Mouse (Mus musculus): Measurements from ENCODE around the gene Syvn1. TPM values are rescaled to one million over a fixed set of nuclear protein-coding genes. Genes with fewer than 3 reads are reported as not detected.

Syvn1 gene
- total and polyA plus RNA-seq, 2 experiments from 2014 or later = 23.7 to 27.7 TPM

GRCm38 (mm10) chr19:6088841-6089240 lies 42.5 kb downstream of the Syvn1 start:
- Histone ChIP-seq H3K4me3 (ENCODE audit: low read depth, low read length) (no peak overlapping the region), H3K4me1 (ENCODE audit: insufficient read depth) (peaks cover 5% of the 10 kb centered on the region; the same call in 1 of the 2 replicates), H3K27ac (ENCODE audit: low read depth, low read length) (no peak overlapping the region), H3K27me3 (ENCODE audit: insufficient read depth, low read length) (no peaks in the 10 kb centered on the region), H3K4me2 (ENCODE audit: low read depth) (no peak overlapping the region), H3K9ac (no peak overlapping the region), H3K36me3 (ENCODE audit: insufficient read depth) (no peaks in the 10 kb centered on the region; the same call in 1 of the 2 replicates), H3K9me3 (ENCODE audit: low read length) (no peaks in the 10 kb centered on the region)
- no peak for ATAC-seq
- no peak for DNase-seq
- TF ChIP-seq CTCF (IDR thresholded peaks at IDR 0.05; ENCODE audit: low read depth) = no peak
- 93% methylated on average over 13 of the region's 13 CpGs for WGBS

- H3K9ac ChIP-seq = no peak within 1 kb of the TSS
- 92% methylated on average over 7 of the region's 7 CpGs for WGBS
- H3K27ac ChIP-seq (ENCODE audit: low read depth, low read length) = no peak within 1 kb of the TSS
- no peaks in the 10 kb centered on the region for H3K9me3 ChIP-seq (ENCODE audit: low read length)
- H3K36me3 ChIP-seq (ENCODE audit: insufficient read depth) = no peaks in the 10 kb centered on the region; the same call in 1 of the 2 replicates
- H3K27me3 ChIP-seq (ENCODE audit: insufficient read depth, low read length) = no peaks in the 10 kb centered on the region
- no peak within 1 kb of the TSS for H3K4me2 ChIP-seq (ENCODE audit: low read depth)
- DNase-seq (no peak), ATAC-seq (no peak)
- TF ChIP-seq CTCF (IDR thresholded peaks at IDR 0.05; ENCODE audit: low read depth) = no peak
- no peaks in the 10 kb centered on the region for H3K4me1 ChIP-seq (ENCODE audit: insufficient read depth)
- no peak within 1 kb of the TSS for H3K4me3 ChIP-seq (ENCODE audit: low read depth, low read length)
Measured at GRCm38 (mm10) chr19:6094119-6094518, 47.7 kb downstream of the Syvn1 start, which contains the start of gene AC131692.1. AC131692.1 (plus strand) TSS chr19:6094419.

DNA sequence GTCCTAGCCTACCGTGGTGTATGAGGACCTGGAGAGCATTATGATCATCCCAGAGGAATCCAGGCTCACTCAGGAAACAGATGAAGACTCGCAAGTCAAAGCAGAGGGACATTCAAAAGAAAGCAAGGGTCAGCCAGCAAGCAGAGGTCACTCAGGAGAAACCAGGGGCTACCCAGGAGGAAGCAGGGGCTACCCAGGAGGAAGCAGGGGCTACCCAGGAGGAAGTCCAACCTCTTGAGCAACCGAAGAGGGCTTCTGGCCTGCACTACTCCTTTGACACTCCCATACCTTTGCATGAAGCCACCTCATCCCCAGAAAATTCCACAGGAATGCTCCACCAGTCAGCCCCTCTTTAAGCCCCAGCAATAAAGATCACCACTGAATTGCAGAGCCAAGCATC lies 51.5 kb downstream of the Syvn1 start:
- TF ChIP-seq CTCF (IDR thresholded peaks at IDR 0.05; ENCODE audit: low read depth) = no peak
- WGBS = 90% methylated on average over 3 of the region's 3 CpGs
- DNase-seq = no peak
- Histone ChIP-seq H3K4me1 (ENCODE audit: insufficient read depth) (no peaks in the 10 kb centered on the region), H3K27ac (ENCODE audit: low read depth, low read length) (no peak overlapping the region), H3K4me2 (ENCODE audit: low read depth) (no peak overlapping the region), H3K27me3 (ENCODE audit: insufficient read depth, low read length) (no peaks in the 10 kb centered on the region), H3K36me3 (ENCODE audit: insufficient read depth) (no peaks in the 10 kb centered on the region), H3K9ac (no peak overlapping the region), H3K9me3 (ENCODE audit: low read length) (no peaks in the 10 kb centered on the region), H3K4me3 (ENCODE audit: low read depth, low read length) (no peak overlapping the region)
- ATAC-seq = no peak

- H3K4me1 ChIP-seq (ENCODE audit: insufficient read depth) = no peaks in the 10 kb centered on the region
- H3K4me2 ChIP-seq (ENCODE audit: low read depth) = no peak overlapping the region
- no peak overlapping the region for H3K27ac ChIP-seq (ENCODE audit: low read depth, low read length)
- no peak for TF ChIP-seq CTCF (IDR thresholded peaks at IDR 0.05; ENCODE audit: low read depth)
- no peaks in the 10 kb centered on the region for H3K36me3 ChIP-seq (ENCODE audit: insufficient read depth)
- H3K4me3 ChIP-seq (ENCODE audit: low read depth, low read length) = no peak overlapping the region
- ATAC-seq (no peak), DNase-seq (no peak)
- no peaks in the 10 kb centered on the region for H3K27me3 ChIP-seq (ENCODE audit: insufficient read depth, low read length)
- H3K9me3 ChIP-seq (ENCODE audit: low read length) = no peaks in the 10 kb centered on the region
- 71% methylated on average over 6 of the region's 6 CpGs for WGBS
- no peak overlapping the region for H3K9ac ChIP-seq
Measured at GRCm38 (mm10) chr19:6101186-6101585, 54.8 kb downstream of the Syvn1 start.

GRCm38 (mm10) chr19:6102169-6102853 lies 55.9 kb downstream of the Syvn1 start:
- 77% methylated on average over 6 of the region's 6 CpGs for WGBS
- Histone ChIP-seq H3K4me3 (ENCODE audit: low read depth, low read length) (no peak overlapping the region), H3K27me3 (ENCODE audit: insufficient read depth, low read length) (no peaks in the 10 kb centered on the region), H3K9me3 (ENCODE audit: low read length) (no peaks in the 10 kb centered on the region), H3K36me3 (ENCODE audit: insufficient read depth) (no peaks in the 10 kb centered on the region), H3K9ac (no peak overlapping the region), H3K4me1 (ENCODE audit: insufficient read depth) (no peaks in the 10 kb centered on the region), H3K27ac (ENCODE audit: low read depth, low read length) (no peak overlapping the region), H3K4me2 (ENCODE audit: low read depth) (no peak overlapping the region)
- DNase-seq = no peak
- no peak for TF ChIP-seq CTCF (IDR thresholded peaks at IDR 0.05; ENCODE audit: low read depth)
- ATAC-seq = no peak

Small RNAs within 50 kb of the gene (microRNA-seq; reads per million reads assigned to microRNA genes)
- gene Mir6988 = 1.1 to 1.9 reads per million in 2 experiments

Other genes with a start within 250 kb of the Syvn1 start
- 8.5 and 13.3 TPM in 2 replicates for gene Frmd8, start 171.3 kb upstream of the Syvn1 start, total RNA-seq (2014; rRNA removed)
- 9.0 and 10.3 TPM in 2 replicates for gene Frmd8, start 171.3 kb upstream of the Syvn1 start, polyA plus RNA-seq (2015; fragmentation: Nextera tagmentation; extraction: Ambion mirVana)
- 2.2 and 2.6 TPM in 2 replicates for gene Slc25a45, start 168.8 kb upstream of the Syvn1 start, total RNA-seq (2014; rRNA removed)
- 2.0 and 2.9 TPM in 2 replicates for gene Slc25a45, start 168.8 kb upstream of the Syvn1 start, polyA plus RNA-seq (2015; fragmentation: Nextera tagmentation; extraction: Ambion mirVana)
- gene Tigd3, start 152.4 kb upstream of the Syvn1 start, total RNA-seq (2014; rRNA removed) = 9.9 and 14.2 TPM in 2 replicates
- gene Tigd3, start 152.4 kb upstream of the Syvn1 start, polyA plus RNA-seq (2015; fragmentation: Nextera tagmentation; extraction: Ambion mirVana) = 8.6 and 10.2 TPM in 2 replicates
- 52.8 and 64.5 TPM in 2 replicates for gene Dpf2, start 133.6 kb upstream of the Syvn1 start, total RNA-seq (2014; rRNA removed)
- 56.8 and 60.1 TPM in 2 replicates for gene Dpf2, start 133.6 kb upstream of the Syvn1 start, polyA plus RNA-seq (2015; fragmentation: Nextera tagmentation; extraction: Ambion mirVana)
- gene Cdc42ep2, start 121.8 kb upstream of the Syvn1 start, total RNA-seq (2014; rRNA removed) = 13.3 and 18.4 TPM in 2 replicates
- gene Cdc42ep2, start 121.8 kb upstream of the Syvn1 start, polyA plus RNA-seq (2015; fragmentation: Nextera tagmentation; extraction: Ambion mirVana) = 13.5 and 15.6 TPM in 2 replicates
- gene Pola2, start 82.4 kb upstream of the Syvn1 start, total RNA-seq (2014; rRNA removed) = 12.4 and 18.1 TPM in 2 replicates
- gene Pola2, start 82.4 kb upstream of the Syvn1 start, polyA plus RNA-seq (2015; fragmentation: Nextera tagmentation; extraction: Ambion mirVana) = 13.7 and 15.3 TPM in 2 replicates
- gene Slc22a20, start 60.4 kb upstream of the Syvn1 start, total RNA-seq (2014; rRNA removed) = not detected in 2 replicates
- not detected in 2 replicates for gene Slc22a20, start 60.4 kb upstream of the Syvn1 start, polyA plus RNA-seq (2015; fragmentation: Nextera tagmentation; extraction: Ambion mirVana)
- gene Capn1, start 30.7 kb upstream of the Syvn1 start, total RNA-seq (2014; rRNA removed) = 5.5 and 7.7 TPM in 2 replicates
- 3.0 and 3.3 TPM in 2 replicates for gene Capn1, start 30.7 kb upstream of the Syvn1 start, polyA plus RNA-seq (2015; fragmentation: Nextera tagmentation; extraction: Ambion mirVana)
- gene Mrpl49, start 11.2 kb downstream of the Syvn1 start, total RNA-seq (2014; rRNA removed) = 47.1 and 50.8 TPM in 2 replicates
- gene Mrpl49, start 11.2 kb downstream of the Syvn1 start, polyA plus RNA-seq (2015; fragmentation: Nextera tagmentation; extraction: Ambion mirVana) = 54.4 and 55.7 TPM in 2 replicates
- gene Fau, start 11.3 kb downstream of the Syvn1 start, total RNA-seq (2014; rRNA removed) = 1,002 and 1,178 TPM in 2 replicates
- 610 and 775 TPM in 2 replicates for gene Fau, start 11.3 kb downstream of the Syvn1 start, polyA plus RNA-seq (2015; fragmentation: Nextera tagmentation; extraction: Ambion mirVana)
- 42.5 and 50.8 TPM in 2 replicates for gene Znhit2, start 14.6 kb downstream of the Syvn1 start, total RNA-seq (2014; rRNA removed)
- 46.1 and 47.1 TPM in 2 replicates for gene Znhit2, start 14.6 kb downstream of the Syvn1 start, polyA plus RNA-seq (2015; fragmentation: Nextera tagmentation; extraction: Ambion mirVana)
- gene Tm7sf2, start 21.8 kb downstream of the Syvn1 start, total RNA-seq (2014; rRNA removed) = 70.6 and 79.6 TPM in 2 replicates
- gene Tm7sf2, start 21.8 kb downstream of the Syvn1 start, polyA plus RNA-seq (2015; fragmentation: Nextera tagmentation; extraction: Ambion mirVana) = 37.1 and 43.3 TPM in 2 replicates
- 93.0 and 96.8 TPM in 2 replicates for gene Vps51, start 30.7 kb downstream of the Syvn1 start, total RNA-seq (2014; rRNA removed)
- 78.6 and 93.7 TPM in 2 replicates for gene Vps51, start 30.7 kb downstream of the Syvn1 start, polyA plus RNA-seq (2015; fragmentation: Nextera tagmentation; extraction: Ambion mirVana)
- gene Tmem262, start 33.5 kb downstream of the Syvn1 start, total RNA-seq (2014; rRNA removed) = not detected in 2 replicates
- gene Tmem262, start 33.5 kb downstream of the Syvn1 start, polyA plus RNA-seq (2015; fragmentation: Nextera tagmentation; extraction: Ambion mirVana) = not detected in 2 replicates
- gene Gm28374, start 35.7 kb downstream of the Syvn1 start, total RNA-seq (2014; rRNA removed) = 0.69 TPM in 1 of 2 replicates, not detected in the other
- gene Gm28374, start 35.7 kb downstream of the Syvn1 start, polyA plus RNA-seq (2015; fragmentation: Nextera tagmentation; extraction: Ambion mirVana) = 0.57 and 0.68 TPM in 2 replicates
- 63.4 and 63.9 TPM in 2 replicates for gene Zfpl1, start 38.4 kb downstream of the Syvn1 start, total RNA-seq (2014; rRNA removed)
- gene Zfpl1, start 38.4 kb downstream of the Syvn1 start, polyA plus RNA-seq (2015; fragmentation: Nextera tagmentation; extraction: Ambion mirVana) = 100 and 114 TPM in 2 replicates
- 2.2 and 3.0 TPM in 2 replicates for gene Cdca5, start 38.4 kb downstream of the Syvn1 start, total RNA-seq (2014; rRNA removed)
- 4.7 TPM in 2 replicates for gene Cdca5, start 38.4 kb downstream of the Syvn1 start, polyA plus RNA-seq (2015; fragmentation: Nextera tagmentation; extraction: Ambion mirVana)
- not detected in 2 replicates for gene AC131692.1, start 47.8 kb downstream of the Syvn1 start, total RNA-seq (2014; rRNA removed)
- gene AC131692.1, start 47.8 kb downstream of the Syvn1 start, polyA plus RNA-seq (2015; fragmentation: Nextera tagmentation; extraction: Ambion mirVana) = not detected in 2 replicates
- 0.14 and 0.15 TPM in 2 replicates for gene Naaladl1, start 59.2 kb downstream of the Syvn1 start, total RNA-seq (2014; rRNA removed)
- 0.39 and 0.51 TPM in 2 replicates for gene Naaladl1, start 59.2 kb downstream of the Syvn1 start, polyA plus RNA-seq (2015; fragmentation: Nextera tagmentation; extraction: Ambion mirVana)
- 44.8 and 67.7 TPM in 2 replicates for gene Sac3d1, start 72.1 kb downstream of the Syvn1 start, total RNA-seq (2014; rRNA removed)
- gene Sac3d1, start 72.1 kb downstream of the Syvn1 start, polyA plus RNA-seq (2015; fragmentation: Nextera tagmentation; extraction: Ambion mirVana) = 60.8 and 61.5 TPM in 2 replicates
- gene Snx15, start 81.7 kb downstream of the Syvn1 start, total RNA-seq (2014; rRNA removed) = 46.1 and 57.0 TPM in 2 replicates
- gene Snx15, start 81.7 kb downstream of the Syvn1 start, polyA plus RNA-seq (2015; fragmentation: Nextera tagmentation; extraction: Ambion mirVana) = 58.0 and 60.5 TPM in 2 replicates
- gene Batf2, start 94.4 kb downstream of the Syvn1 start, total RNA-seq (2014; rRNA removed) = not detected in 2 replicates
- not detected in 2 replicates for gene Batf2, start 94.4 kb downstream of the Syvn1 start, polyA plus RNA-seq (2015; fragmentation: Nextera tagmentation; extraction: Ambion mirVana)
- gene Arl2, start 95.0 kb downstream of the Syvn1 start, total RNA-seq (2014; rRNA removed) = 60.6 and 63.8 TPM in 2 replicates
- 111 and 118 TPM in 2 replicates for gene Arl2, start 95.0 kb downstream of the Syvn1 start, polyA plus RNA-seq (2015; fragmentation: Nextera tagmentation; extraction: Ambion mirVana)
- gene Majin, start 137.8 kb downstream of the Syvn1 start, total RNA-seq (2014; rRNA removed) = not detected in 2 replicates
- not detected in 2 replicates for gene Majin, start 137.8 kb downstream of the Syvn1 start, polyA plus RNA-seq (2015; fragmentation: Nextera tagmentation; extraction: Ambion mirVana)
- not detected in 2 replicates for gene Gpha2, start 179.8 kb downstream of the Syvn1 start, total RNA-seq (2014; rRNA removed)
- gene Gpha2, start 179.8 kb downstream of the Syvn1 start, polyA plus RNA-seq (2015; fragmentation: Nextera tagmentation; extraction: Ambion mirVana) = 0.50 TPM in 1 of 2 replicates, not detected in the other
- 196 and 203 TPM in 2 replicates for gene Ppp2r5b, start 189.3 kb downstream of the Syvn1 start, total RNA-seq (2014; rRNA removed)
- 144 and 159 TPM in 2 replicates for gene Ppp2r5b, start 189.3 kb downstream of the Syvn1 start, polyA plus RNA-seq (2015; fragmentation: Nextera tagmentation; extraction: Ambion mirVana)
- gene Atg2a, start 195.1 kb downstream of the Syvn1 start, total RNA-seq (2014; rRNA removed) = 21.0 and 26.7 TPM in 2 replicates
- 5.9 and 7.6 TPM in 2 replicates for gene Atg2a, start 195.1 kb downstream of the Syvn1 start, polyA plus RNA-seq (2015; fragmentation: Nextera tagmentation; extraction: Ambion mirVana)
- 91.9 and 120 TPM in 2 replicates for gene Ehd1, start 230.1 kb downstream of the Syvn1 start, total RNA-seq (2014; rRNA removed)
- 69.9 and 75.4 TPM in 2 replicates for gene Ehd1, start 230.1 kb downstream of the Syvn1 start, polyA plus RNA-seq (2015; fragmentation: Nextera tagmentation; extraction: Ambion mirVana)

Data from forebrain, postnatal 0 days (tissue).